Mouse (Mus musculus) forebrain, embryonic 10.5 days (tissue): ENCODE measurements around the gene Gm29776. TPM values are rescaled to one million over a fixed set of nuclear protein-coding genes. Genes with fewer than 3 reads are reported as not detected.

Experiments used
- DNase-seq: peaks from one replicate; pipeline ENCODE4 v3.0.0-alpha.2; 2017; ENCODE audit warnings: low spot score; ENCODE audit errors: extremely low spot score
- H3K27ac ChIP-seq: fragments of 300-500 bp; sonication (generic); 2 replicates; pipeline ENCODE4 v1.5.1; 2016; ENCODE audit warnings: mild to moderate bottlenecking
- H3K27me3 ChIP-seq: fragments of 300-500 bp; sonication (generic); 2 replicates; pipeline ENCODE4 v1.6.1; 2016; ENCODE audit warnings: mild to moderate bottlenecking; ENCODE audit not compliant: poor library complexity, severe bottlenecking
- H3K36me3 ChIP-seq: fragments of 300-500 bp; sonication (generic); replicated peaks from 2 replicates; pipeline ENCODE4 v1.6.1; 2016; ENCODE audit warnings: mild to moderate bottlenecking, moderate library complexity
- H3K4me1 ChIP-seq: fragments of 300-500 bp; sonication (generic); 2 replicates; pipeline ENCODE4 v1.6.1; 2016
- H3K4me3 ChIP-seq: fragments of 300-500 bp; sonication (generic); 2 replicates; pipeline ENCODE4 v1.5.1; 2016; ENCODE audit warnings: mild to moderate bottlenecking, moderate library complexity
- H3K9me3 ChIP-seq: fragments of 300-500 bp; sonication (generic); 2 replicates; pipeline ENCODE4 v1.6.1; 2016; ENCODE audit warnings: mild to moderate bottlenecking, moderate library complexity
- WGBS: fragments of 180-500 bp; shearing (Covaris S2); methylation state at CpG from one replicate; pipeline ENCODE4 v1.1.7; 2016; 5-methylcytosine and 5-hydroxymethylcytosine counted together
- polyA plus RNA-seq: library from polyadenylated mRNA; unstranded; fragments of >200 nt; fragmentation: Nextera tagmentation; extraction: Ambion mirVana; gene quantifications from 2 replicates; pipeline ENCODE4 v1.2.1, GENCODE M21; 2016

The Gm29776 gene
- polyA plus RNA-seq, 1 experiment from 2014 or later = not detected

DNA sequence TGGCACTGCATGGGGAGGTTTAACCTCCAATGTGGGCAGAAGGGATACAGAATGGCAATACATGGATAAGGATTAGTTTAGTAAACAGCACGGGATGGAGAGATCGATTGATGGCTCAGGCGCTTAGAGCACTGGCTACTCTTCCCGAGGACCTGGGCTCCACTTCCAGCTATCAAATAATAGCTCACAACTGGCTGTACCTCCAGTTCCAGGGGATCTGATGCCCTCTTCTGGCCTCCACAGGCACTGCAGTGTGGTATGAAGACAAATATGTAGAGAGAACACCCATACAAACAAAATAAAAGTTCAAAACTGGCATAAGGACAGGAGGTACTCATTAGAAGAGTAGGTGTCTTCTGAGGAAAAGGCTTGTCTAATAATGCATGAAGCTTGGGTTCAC is 29.3 kb downstream of the Gm29776 start:
- no peaks in the 10 kb centered on the region for H3K27me3 ChIP-seq
- no peaks in the 10 kb centered on the region for H3K4me1 ChIP-seq
- peak; percentile 41 for DNase-seq
- WGBS = 83% methylated on average over 4 of the region's 4 CpGs
- no peak overlapping the region for H3K27ac ChIP-seq
- no peaks in the 10 kb centered on the region for H3K9me3 ChIP-seq
- H3K36me3 ChIP-seq = peaks cover 90% of the 10 kb centered on the region
- no peak overlapping the region for H3K4me3 ChIP-seq

DNA sequence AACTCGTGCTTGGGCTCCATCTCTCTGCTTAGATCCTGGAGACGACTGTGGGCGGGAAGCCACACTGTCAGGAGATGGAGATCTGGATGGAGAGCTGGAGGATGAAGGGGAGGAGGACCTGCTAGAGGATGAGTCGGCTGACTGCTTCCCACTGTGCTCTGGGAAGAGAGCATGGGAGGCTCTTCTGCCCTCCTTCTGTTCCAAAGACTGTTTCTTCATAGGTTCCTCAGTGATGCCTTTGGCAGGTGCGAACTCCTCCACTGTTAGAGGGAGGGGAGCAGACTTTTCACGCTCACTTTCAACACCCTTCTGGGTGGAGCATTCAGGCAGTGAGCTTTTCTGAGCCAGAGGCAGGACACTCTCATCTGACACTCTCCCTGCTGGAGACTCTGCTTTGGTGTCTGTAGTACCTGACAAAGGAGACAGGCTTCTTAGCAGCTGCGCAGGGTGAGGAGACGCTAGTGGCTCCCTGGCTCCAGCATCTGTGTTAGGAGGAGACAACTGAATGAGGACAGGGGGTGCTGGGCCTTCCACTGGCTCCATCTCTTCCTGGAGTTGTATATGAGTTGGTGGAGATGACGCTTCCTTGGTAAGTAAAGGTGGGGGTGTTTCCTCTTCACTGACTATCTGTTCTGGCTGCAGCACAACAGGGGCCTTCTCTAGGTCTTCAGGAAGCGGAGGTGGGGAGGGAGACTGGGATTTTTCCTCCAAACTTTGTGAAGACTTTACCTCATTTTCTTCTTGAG is 34.0 kb downstream of the Gm29776 start:
- 96% methylated on average over 10 of the region's 10 CpGs for WGBS

DNA sequence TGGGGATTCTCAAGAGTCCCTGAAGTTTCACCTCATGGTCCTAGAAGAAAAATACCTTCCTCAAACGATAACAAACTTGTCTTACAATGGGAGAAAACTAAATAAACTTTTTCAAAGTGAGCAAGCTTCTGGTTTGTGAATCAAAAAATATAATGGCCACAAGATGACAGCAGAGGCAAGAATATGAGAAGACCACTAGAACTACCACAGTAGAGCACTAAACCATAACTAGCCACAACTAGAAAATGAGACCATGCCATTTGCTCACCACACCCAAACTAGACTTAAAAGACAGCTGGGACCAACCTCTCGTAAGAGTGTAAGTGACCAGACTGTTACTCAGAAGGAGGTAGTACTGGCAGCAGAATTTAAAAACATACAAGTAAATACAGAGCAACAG is 38.6 kb downstream of the Gm29776 start:
- Histone ChIP-seq H3K9me3 (no peaks in the 10 kb centered on the region), H3K27ac (no peak overlapping the region), H3K27me3 (no peaks in the 10 kb centered on the region), H3K4me3 (no peak overlapping the region), H3K36me3 (peaks cover 100% of the 10 kb centered on the region), H3K4me1 (no peaks in the 10 kb centered on the region)
- 91% methylated on average over 2 of the region's 2 CpGs for WGBS
- DNase-seq = no peak

More for the DNA sequence above, 34.0 kb downstream of the Gm29776 start:
- Histone ChIP-seq H3K4me1 (no peaks in the 10 kb centered on the region), H3K27ac (no peak overlapping the region), H3K9me3 (no peaks in the 10 kb centered on the region), H3K36me3 (peaks cover 97% of the 10 kb centered on the region), H3K4me3 (no peak overlapping the region), H3K27me3 (no peaks in the 10 kb centered on the region)
- DNase-seq = no peak

DNA sequence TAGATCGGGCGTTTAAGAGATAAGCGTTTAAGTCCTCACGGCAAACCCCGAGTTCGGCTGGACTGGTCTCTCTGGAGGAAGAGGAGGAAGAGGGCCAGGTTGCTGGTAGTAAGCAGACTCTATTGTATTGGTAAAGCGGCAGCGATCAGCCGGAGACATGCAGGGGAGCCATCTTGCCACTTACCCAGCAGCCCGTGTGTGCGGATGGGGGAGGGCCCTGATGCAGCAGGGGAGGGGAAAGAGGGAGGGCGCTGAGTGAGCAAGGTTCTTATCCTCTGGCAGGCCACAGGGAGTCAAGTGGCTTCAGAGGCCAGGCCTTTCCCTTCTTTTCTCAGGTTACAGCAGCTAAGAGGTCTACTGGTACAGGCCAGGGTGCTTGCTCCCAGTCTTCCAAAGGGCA is 45.1 kb downstream of the Gm29776 start:
- WGBS = 2% methylated on average over 12 of the region's 12 CpGs
- no peaks in the 10 kb centered on the region for H3K9me3 ChIP-seq
- DNase-seq = peak; percentile 88
- H3K4me1 ChIP-seq = peaks cover 51% of the 10 kb centered on the region
- peak overlapping the region; percentile 95 for H3K27ac ChIP-seq
- no peaks in the 10 kb centered on the region for H3K27me3 ChIP-seq
- peak overlapping the region; percentile 77 for H3K4me3 ChIP-seq
- peaks cover 83% of the 10 kb centered on the region for H3K36me3 ChIP-seq

DNA sequence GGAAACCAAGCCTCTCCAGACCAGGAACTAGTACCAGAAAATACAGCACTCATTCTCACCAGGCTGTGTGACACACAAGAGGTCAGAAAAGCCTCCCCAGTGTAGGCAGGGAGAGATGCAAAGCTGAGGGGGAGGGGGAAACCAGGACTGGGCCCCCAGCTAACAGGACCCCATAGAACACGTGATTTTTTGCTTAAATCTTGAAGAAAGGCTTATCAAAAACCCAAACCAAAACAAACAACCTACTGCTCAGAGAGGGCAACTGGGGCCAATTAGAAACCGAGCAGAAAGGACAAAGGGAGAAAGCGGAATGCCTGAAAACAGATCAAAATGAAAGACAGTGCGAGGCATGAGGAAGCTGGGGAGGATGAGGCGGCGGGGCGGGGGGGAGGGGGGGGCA is 45.8 kb downstream of the Gm29776 start:
- peaks cover 83% of the 10 kb centered on the region for H3K36me3 ChIP-seq

DNA sequence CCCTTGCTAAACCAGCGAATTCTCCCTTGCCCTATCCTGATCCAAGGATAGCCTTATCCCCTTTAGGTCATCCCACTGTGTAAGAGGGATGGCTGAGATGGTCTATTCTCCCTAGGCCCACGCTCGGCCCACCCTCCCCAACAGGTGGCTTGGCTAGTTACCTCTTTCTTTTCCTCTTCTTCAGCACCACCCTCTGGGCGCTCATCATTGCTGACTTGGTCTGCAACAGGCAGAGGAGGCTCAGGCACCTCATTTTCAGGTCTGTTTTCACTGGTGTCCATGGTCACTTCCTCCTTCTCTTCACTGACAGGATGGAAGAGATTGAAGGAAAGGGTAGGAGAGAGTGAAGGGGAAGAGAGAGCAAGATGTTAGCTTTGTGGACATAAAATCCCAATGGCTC is 47.1 kb downstream of the Gm29776 start:
- H3K4me3 ChIP-seq = peak overlapping the region; percentile 77
- H3K36me3 ChIP-seq = peaks cover 83% of the 10 kb centered on the region
- H3K27me3 ChIP-seq = no peaks in the 10 kb centered on the region
- DNase-seq = no peak
- peak overlapping the region; percentile 95; the same call in 1 of the 2 replicates for H3K27ac ChIP-seq
- peaks cover 51% of the 10 kb centered on the region for H3K4me1 ChIP-seq
- H3K9me3 ChIP-seq = no peaks in the 10 kb centered on the region
- 77% methylated on average over 4 of the region's 4 CpGs for WGBS

More for the DNA sequence above, 45.8 kb downstream of the Gm29776 start:
- H3K27me3 ChIP-seq = no peaks in the 10 kb centered on the region
- H3K4me3 ChIP-seq = peak overlapping the region; percentile 77
- no peak for DNase-seq
- under 1% methylated on average over 7 of the region's 7 CpGs for WGBS
- H3K9me3 ChIP-seq = no peaks in the 10 kb centered on the region
- peaks cover 51% of the 10 kb centered on the region for H3K4me1 ChIP-seq
- H3K27ac ChIP-seq = peak overlapping the region; percentile 95

DNA sequence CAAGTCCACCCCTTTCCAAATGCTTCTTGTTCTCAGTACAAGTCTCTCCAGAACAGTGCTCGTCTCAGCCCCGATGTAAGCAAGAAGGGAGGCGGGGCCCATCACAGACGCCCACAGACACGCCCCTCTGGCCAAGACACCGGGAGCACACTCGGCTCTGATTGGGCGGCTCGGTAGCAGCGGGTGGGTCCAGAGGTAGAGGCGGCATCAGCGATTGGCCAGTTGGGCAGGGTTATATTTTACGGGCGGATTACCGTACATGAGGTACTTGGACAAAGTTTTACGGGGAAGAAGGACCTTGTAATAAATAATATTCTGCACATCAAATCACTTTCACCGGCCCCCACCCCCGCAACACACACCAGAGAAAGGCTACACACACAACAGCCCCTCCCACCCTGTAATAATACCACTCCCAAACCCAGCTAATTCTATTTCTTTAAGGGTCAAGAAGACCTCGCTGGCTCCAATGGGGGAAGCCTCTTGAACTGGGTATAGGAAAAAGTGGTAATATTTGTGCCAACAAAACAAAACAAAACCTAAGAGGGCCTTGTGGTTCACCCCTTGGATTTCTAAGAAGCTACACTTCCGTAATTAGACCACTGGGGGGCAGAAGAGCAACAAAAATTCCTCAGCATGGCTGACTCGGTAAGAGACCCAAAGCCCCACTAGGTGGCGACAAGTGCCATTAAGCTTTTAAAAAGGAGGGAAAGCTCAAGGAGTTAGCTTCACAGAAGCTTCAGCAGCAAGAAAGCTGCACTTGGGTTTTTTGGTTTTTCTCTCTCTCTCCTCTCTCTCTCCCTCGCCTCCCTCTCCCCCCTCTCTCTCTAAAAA is 47.8 kb downstream of the Gm29776 start:
- H3K9me3 ChIP-seq = no peaks in the 10 kb centered on the region
- H3K4me3 ChIP-seq = peak overlapping the region; percentile 77
- 0 out of 2 replicates have a peak overlapping the region, but pooled peaks have one; percentile 53 for H3K27ac ChIP-seq
- H3K4me1 ChIP-seq = peaks cover 51% of the 10 kb centered on the region
- H3K27me3 ChIP-seq = no peaks in the 10 kb centered on the region
- H3K36me3 ChIP-seq = peaks cover 83% of the 10 kb centered on the region
- DNase-seq = peak; percentile 77
- 70% methylated on average over 23 of the region's 23 CpGs for WGBS

DNA sequence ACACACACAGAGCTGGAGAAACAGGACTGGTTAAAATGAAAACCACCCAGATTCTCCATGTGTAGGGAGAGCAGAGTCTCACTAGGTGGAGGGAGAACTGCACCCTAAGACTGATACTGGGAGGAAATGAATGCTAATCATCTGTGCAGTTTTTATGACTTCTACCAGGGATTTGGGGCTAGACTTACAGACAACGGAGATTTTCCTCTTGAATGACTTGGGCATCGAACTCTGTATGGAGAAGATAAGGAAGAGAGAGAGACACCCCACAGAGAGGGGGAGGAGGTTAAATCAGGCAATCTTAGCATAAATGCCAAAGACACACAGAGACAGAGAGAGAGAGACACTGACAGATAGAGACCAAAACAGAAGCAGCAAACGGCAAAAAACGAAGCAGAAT is 50.7 kb downstream of the Gm29776 start:
- Histone ChIP-seq H3K4me1 (peaks cover 40% of the 10 kb centered on the region), H3K4me3 (no peak overlapping the region), H3K27ac (no peak overlapping the region), H3K36me3 (peaks cover 94% of the 10 kb centered on the region), H3K27me3 (no peaks in the 10 kb centered on the region), H3K9me3 (no peaks in the 10 kb centered on the region)
- WGBS = 86% methylated on average over 4 of the region's 4 CpGs
- DNase-seq = no peak

DNA sequence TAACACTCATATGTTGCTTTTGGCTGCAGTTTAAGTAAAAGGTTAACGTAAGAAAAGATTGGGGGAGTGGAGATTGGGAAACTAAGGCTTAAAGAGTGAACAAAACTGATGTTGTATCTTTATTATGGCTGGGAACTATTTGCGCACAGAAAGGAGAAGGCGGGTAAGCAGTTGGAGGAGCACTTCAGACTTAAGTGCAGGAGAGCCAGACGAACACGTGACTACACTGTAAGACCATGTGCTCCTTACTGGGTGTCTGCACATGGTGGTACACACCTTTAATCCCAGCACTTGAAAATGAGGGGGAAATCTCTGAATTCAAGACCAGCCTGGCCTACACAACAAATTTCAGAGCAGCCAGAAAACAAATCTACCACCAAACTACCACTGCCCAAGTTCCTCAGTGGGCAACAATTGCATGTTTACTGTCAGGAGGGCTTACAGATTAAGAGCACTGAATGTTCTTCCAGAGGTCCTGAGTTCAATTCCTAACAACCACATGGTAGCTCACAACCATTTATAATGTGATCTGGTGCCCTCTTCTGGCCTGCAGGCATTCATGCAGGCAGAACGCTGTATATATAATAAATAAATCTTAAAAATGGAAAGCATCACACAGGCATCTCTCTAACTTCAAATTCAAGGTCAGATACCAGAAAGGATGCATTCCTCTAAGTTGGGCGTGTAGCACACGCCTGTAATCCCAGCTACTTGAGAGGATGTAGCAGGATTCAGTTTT is 51.6 kb downstream of the Gm29776 start:
- Histone ChIP-seq H3K9me3 (no peaks in the 10 kb centered on the region), H3K36me3 (peaks cover 100% of the 10 kb centered on the region), H3K27ac (no peak overlapping the region), H3K4me3 (no peak overlapping the region), H3K27me3 (no peaks in the 10 kb centered on the region), H3K4me1 (peaks cover 32% of the 10 kb centered on the region)
- WGBS = 94% methylated on average over 8 of the region's 8 CpGs
- DNase-seq = no peak

DNA sequence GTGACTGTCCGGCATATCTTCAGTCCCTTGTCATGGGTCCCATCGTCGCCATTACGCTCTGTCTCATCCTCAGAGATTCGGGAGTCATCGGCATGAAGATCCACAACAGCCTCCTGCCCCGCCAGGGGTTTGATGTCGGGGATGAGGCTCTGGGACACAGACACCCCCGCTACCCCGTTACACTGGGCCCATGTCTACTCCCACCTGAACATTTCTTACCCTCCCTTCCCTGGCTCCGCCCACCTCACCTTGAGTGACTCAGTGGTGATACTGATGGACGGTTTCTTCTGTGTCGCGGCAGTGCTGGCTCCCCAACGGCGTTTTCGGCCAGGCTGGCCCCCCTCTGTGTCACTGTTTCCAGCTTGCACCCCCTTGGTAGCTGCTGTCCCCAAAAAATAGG is 52.2 kb downstream of the Gm29776 start:
- Histone ChIP-seq H3K4me3 (no peak overlapping the region), H3K27ac (no peak overlapping the region), H3K36me3 (peaks cover 98% of the 10 kb centered on the region), H3K9me3 (no peaks in the 10 kb centered on the region), H3K27me3 (no peaks in the 10 kb centered on the region), H3K4me1 (peaks cover 31% of the 10 kb centered on the region)
- no peak for DNase-seq
- 95% methylated on average over 17 of the region's 17 CpGs for WGBS

DNA sequence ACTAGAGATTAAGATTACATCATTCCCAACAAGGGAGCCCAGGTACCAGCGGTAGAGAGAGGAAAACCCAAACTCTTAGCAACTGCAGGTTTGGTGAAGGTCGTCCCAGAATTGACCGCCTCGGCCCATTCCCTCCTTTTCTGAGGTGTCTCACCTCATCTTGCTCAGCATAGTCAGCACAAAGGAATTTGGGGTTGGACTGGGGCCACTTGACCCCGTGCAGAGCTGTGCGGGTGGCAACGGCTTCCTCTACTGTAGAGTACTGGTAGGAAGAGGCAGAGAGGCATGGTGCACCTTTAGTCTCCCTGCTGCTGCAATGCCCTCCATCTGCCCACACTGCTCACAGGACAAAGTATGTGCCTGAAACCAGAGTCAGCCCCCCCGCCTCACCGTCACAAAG is 54.3 kb downstream of the Gm29776 start:
- WGBS = 94% methylated on average over 9 of the region's 9 CpGs
- H3K36me3 ChIP-seq = peaks cover 77% of the 10 kb centered on the region
- H3K4me3 ChIP-seq = no peak overlapping the region
- no peaks in the 10 kb centered on the region for H3K27me3 ChIP-seq
- no peak overlapping the region for H3K27ac ChIP-seq
- H3K9me3 ChIP-seq = no peaks in the 10 kb centered on the region
- H3K4me1 ChIP-seq = peaks cover 32% of the 10 kb centered on the region
- no peak for DNase-seq

DNA sequence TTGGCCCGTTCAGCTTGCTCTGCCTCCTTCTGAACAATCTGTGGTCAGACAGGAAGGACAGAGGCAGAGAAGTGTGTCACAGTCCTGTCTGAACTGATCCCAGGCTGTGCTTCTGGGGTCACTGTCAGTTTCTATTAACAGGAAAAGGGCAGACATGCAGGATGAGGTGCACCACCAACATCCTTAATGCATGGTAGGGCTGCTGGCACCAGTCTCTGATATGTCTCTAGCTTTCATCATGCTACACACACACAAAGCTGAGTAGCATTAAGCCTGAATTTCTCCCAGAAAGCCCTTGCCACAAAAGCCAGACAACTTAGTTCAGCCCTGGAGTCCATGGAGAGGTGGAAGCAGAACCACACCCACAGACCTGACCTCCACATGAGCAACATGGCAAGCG is 55.6 kb downstream of the Gm29776 start:
- peaks cover 29% of the 10 kb centered on the region for H3K4me1 ChIP-seq
- no peak overlapping the region for H3K27ac ChIP-seq
- 98% methylated on average over 2 of the region's 2 CpGs for WGBS
- H3K9me3 ChIP-seq = no peaks in the 10 kb centered on the region
- DNase-seq = no peak
- H3K27me3 ChIP-seq = no peaks in the 10 kb centered on the region
- peaks cover 77% of the 10 kb centered on the region for H3K36me3 ChIP-seq
- H3K4me3 ChIP-seq = no peak overlapping the region
